Mouse (Mus musculus) G1E (cell line): Measurements from ENCODE around the gene Actr1b. TPM values are rescaled to one million over a fixed set of nuclear protein-coding genes. Genes with fewer than 3 reads are reported as not detected.

Experiments used
- ATAC-seq: 2 replicates; pipeline ENCODE4 v1.8.0; 2016; ENCODE audit warnings: mild to moderate bottlenecking; ENCODE audit not compliant: insufficient number of reproducible peaks, poor library complexity, low FRiP score, severe bottlenecking; ENCODE audit errors: extremely low read depth
- DNase-seq: peaks from one replicate; pipeline ENCODE4 v3.0.0; 2012; ENCODE audit warnings: low spot score
- H3K27me3 ChIP-seq: 2 replicates; pipeline ENCODE4 v1.6.1; 2012; ENCODE audit warnings: mild to moderate bottlenecking, low read length, inconsistent platforms; ENCODE audit not compliant: insufficient read depth
- H3K36me3 ChIP-seq: replicated peaks from 2 replicates; pipeline ENCODE3; 2012; ENCODE audit warnings: mild to moderate bottlenecking, inconsistent platforms
- H3K4me1 ChIP-seq: 2 replicates; pipeline ENCODE4 v1.6.1; 2012; ENCODE audit warnings: low read depth, low read length, inconsistent platforms, mixed read lengths; ENCODE audit not compliant: insufficient read depth
- H3K4me3 ChIP-seq: 2 replicates; pipeline ENCODE4 v1.5.1; 2012; ENCODE audit warnings: low read depth, mild to moderate bottlenecking, inconsistent platforms, low read length, moderate library complexity, mixed read lengths
- H3K9me3 ChIP-seq: replicated peaks from 2 replicates; pipeline ENCODE4 v1.6.1; 2012; ENCODE audit warnings: inconsistent platforms
- CTCF ChIP-seq: IDR thresholded peaks from 2 replicates; pipeline ENCODE4 v1.5.1; 2012; ENCODE audit warnings: low read depth, low read length, inconsistent platforms, mixed read lengths
- GATA1 ChIP-seq: IDR thresholded peaks from 2 replicates; pipeline ENCODE4 v1.6.1; 2012; ENCODE audit warnings: borderline replicate concordance, low read length, inconsistent platforms, mixed read lengths
- GATA2 ChIP-seq: IDR thresholded peaks from 2 replicates; pipeline ENCODE4 v1.6.1; 2012; ENCODE audit warnings: low read depth, low read length, inconsistent platforms, borderline replicate concordance
- POLR2AphosphoS5 ChIP-seq: IDR thresholded peaks from 2 replicates; pipeline ENCODE4 v1.6.1; 2012; ENCODE audit warnings: low read depth, low read length, inconsistent platforms; ENCODE audit not compliant: insufficient replicate concordance
- TAL1 ChIP-seq: conservative IDR thresholded peaks from 2 replicates; pipeline ENCODE4 v1.6.1; 2012; ENCODE audit warnings: low read depth, low read length, inconsistent platforms, mixed read lengths
- polyA plus RNA-seq: library from polyadenylated mRNA; stranded (reverse); fragments of >175 nt; gene quantifications from 2 replicates; pipeline ENCODE4 v1.2.3, GENCODE M21; 2012
- total RNA-seq, 2 experiments: library from RNA; stranded (forward) in 1 of 2; stranded (reverse) in 1 of 2; fragments of 200-1000 nt in 1 of 2; fragments of >200 nt in 1 of 2; fragmentation: Nextera tagmentation in 1 of 2; gene quantifications; 2 replicates each; pipeline ENCODE4 v1.2.3; 2014 to 2017

Actr1b gene
- total and polyA plus RNA-seq, 3 experiments, result 50.8 to 87.4 (median 68.0) TPM

DNA sequence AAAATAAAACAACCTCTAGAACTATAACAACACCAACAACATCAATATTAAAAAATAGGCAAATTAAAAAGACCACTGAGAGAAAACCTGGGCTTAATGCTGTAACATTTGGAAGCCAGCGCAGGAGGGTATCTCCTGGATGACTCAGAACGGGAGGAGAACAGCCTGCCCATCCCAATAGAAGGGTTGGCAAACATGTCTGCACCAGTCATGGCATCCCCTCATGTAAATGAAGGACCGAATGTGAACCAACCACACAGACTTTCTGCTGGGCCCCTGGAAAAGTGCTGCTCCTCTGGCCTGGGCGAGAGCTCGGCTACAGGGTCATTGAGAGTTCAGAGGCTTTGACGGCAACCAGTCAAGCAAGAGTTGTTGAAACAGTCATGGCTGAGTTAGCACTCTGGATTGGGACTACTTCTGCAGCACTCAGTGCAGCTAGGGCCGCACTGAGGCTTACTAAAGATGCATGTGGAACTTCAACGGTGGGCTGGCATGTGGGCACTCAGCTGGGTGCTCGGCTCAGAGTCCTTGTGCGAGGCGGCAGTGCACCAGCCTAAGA lies 49.0 kb downstream of the Actr1b start:
- ATAC-seq (no peak), DNase-seq (no peak)
- Histone ChIP-seq H3K27me3 (peaks cover 20% of the 10 kb centered on the region), H3K36me3 (no peaks in the 10 kb centered on the region), H3K4me3 (no peak overlapping the region), H3K9me3 (no peaks in the 10 kb centered on the region), H3K4me1 (peaks cover 12% of the 10 kb centered on the region)
- TF ChIP-seq GATA1 (no peak), CTCF (no peak), TAL1 (no peak), POLR2AphosphoS5 (no peak), GATA2 (no peak)

DNA sequence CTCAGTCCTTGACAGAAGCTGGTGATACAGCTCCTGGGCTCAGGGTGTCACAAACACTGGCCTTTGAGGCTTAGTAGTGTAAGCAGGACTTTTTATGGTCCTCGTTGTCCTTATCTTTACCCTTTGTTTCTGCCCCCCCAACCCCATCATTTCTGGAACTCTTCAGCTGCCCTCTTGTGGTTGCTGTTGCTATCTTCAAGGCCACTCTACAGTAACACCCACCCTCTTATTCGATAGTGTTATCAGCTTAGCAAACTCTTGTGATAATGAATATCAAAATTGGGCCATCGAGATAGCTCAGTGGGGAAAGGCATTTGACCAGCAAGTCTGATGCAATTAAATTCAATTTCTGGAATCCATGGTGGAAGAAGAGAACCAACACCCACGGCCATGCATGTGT lies 49.8 kb downstream of the Actr1b start:
- no peaks in the 10 kb centered on the region for H3K9me3 ChIP-seq
- H3K4me1 ChIP-seq, result peaks cover 12% of the 10 kb centered on the region
- ATAC-seq (no peak), DNase-seq (no peak)
- TF ChIP-seq GATA1, result no peak
- no peak for TF ChIP-seq GATA2
- TF ChIP-seq POLR2AphosphoS5, result no peak
- TF ChIP-seq TAL1, result no peak
- no peak for TF ChIP-seq CTCF
- H3K4me3 ChIP-seq, result no peak overlapping the region
- H3K36me3 ChIP-seq, result no peaks in the 10 kb centered on the region
- peaks cover 13% of the 10 kb centered on the region for H3K27me3 ChIP-seq

DNA sequence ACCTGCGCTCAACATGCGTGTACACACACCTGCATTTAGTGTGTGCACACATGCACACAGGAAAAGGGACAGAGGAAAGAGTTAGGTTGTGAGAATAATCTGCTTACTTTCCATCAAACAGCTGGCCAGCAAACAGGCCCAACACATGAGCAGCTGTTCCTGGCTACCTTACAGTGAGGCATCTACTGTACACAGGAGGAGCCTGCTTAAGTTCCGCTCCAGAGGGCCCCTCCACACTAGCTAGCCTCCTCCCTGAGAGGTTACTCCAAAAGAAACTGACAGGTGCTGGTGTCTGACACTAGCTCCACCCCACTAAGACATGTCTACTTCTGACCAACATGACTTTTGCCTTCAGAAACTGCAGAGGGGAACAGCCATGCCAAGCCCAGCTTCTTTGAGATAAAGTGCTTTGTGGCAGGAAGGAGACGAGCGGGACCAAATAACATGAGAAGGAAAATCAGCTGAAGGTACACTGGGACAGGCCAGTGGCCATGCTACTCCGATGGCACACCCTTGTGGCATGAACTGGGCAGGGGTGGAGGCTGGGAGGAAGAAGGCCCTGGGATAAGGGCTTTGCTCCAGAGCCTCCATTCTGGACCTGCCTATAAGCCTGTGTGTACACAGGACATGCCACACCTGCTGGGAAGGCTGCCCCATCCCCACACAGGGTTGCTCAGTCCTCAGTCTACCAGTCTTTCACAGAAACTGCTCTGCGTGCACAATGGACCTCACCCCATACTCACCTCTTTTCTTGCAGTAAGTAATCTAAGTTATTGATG lies 55.4 kb downstream of the Actr1b start:
- TF ChIP-seq GATA1, result no peak
- no peak for TF ChIP-seq TAL1
- TF ChIP-seq CTCF, result no peak
- no peak for TF ChIP-seq POLR2AphosphoS5
- no peak for TF ChIP-seq GATA2
- peaks cover 17% of the 10 kb centered on the region for H3K27me3 ChIP-seq
- no peaks in the 10 kb centered on the region for H3K36me3 ChIP-seq
- no peak overlapping the region for H3K4me3 ChIP-seq
- H3K9me3 ChIP-seq, result no peaks in the 10 kb centered on the region
- DNase-seq (no peak), ATAC-seq (no peak)
- no peaks in the 10 kb centered on the region for H3K4me1 ChIP-seq

DNA sequence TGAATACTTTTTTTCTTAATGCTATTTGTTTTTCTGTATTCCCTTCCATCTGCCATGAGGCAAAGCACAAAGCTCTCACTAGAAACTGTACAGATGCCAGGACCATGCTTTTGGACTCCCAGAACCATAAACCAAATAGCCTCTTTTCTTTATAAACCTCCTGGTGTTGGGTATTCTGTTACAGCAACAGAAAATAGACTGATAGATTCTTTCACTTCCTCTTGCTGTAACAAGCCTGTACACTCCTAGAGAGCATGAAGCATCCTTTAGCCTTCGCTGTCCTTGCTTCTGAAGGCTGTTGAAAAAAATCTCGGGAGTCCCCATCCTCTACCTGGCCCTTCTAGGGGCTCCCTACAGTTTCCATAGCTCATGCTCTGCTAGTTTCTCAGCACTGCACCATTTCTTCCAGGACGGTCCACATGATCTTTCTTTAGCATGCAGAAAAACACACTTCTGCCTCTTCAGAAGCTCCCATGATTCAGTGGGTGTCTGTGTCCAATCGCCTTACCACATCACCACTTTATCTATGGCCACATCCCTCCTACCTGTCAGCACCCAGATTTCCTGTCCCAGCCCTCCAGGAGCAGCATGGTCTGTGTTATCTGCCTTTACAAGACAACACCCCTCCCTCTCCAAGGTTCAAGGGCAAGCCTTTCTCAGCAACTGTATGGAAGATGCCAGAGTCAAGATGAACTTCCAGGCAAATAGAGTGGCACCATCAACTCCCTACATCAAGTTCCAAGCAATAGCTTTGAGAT lies 56.4 kb downstream of the Actr1b start:
- ATAC-seq, result no peak
- H3K27me3 ChIP-seq, result peaks cover 17% of the 10 kb centered on the region
- no peaks in the 10 kb centered on the region for H3K4me1 ChIP-seq
- DNase-seq, result no peak
- TF ChIP-seq POLR2AphosphoS5, result no peak
- no peak for TF ChIP-seq CTCF
- no peak for TF ChIP-seq GATA1
- TF ChIP-seq TAL1, result no peak
- no peak for TF ChIP-seq GATA2
- no peaks in the 10 kb centered on the region for H3K36me3 ChIP-seq
- H3K9me3 ChIP-seq, result no peaks in the 10 kb centered on the region
- H3K4me3 ChIP-seq, result no peak overlapping the region

DNA sequence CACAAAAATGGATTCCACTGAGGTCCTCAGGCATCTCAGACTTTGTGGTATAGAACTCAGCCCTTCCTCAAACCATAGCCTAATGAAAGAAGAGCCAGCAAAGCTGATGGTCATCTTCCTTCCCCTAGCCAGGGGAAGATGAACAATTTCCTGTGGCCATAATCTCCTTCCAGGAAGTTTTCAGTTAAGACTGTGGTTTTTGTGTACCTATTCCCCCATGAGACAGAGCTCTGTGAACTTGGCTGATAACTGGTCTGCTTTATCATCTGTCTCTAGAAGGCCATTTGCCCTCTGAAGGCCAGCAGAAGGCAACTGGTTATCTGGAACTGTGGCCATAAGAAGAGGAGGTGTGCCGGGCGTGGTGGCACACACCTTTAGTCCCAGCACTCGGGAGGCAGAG lies 58.0 kb downstream of the Actr1b start:
- Histone ChIP-seq H3K9me3 (no peaks in the 10 kb centered on the region), H3K36me3 (no peaks in the 10 kb centered on the region), H3K4me1 (no peaks in the 10 kb centered on the region), H3K27me3 (peaks cover 17% of the 10 kb centered on the region), H3K4me3 (no peak overlapping the region)
- no peak for ATAC-seq
- no peak for DNase-seq
- no peak for TF ChIP-seq CTCF
- TF ChIP-seq GATA2, result no peak
- TF ChIP-seq GATA1, result no peak
- no peak for TF ChIP-seq TAL1
- no peak for TF ChIP-seq POLR2AphosphoS5

DNA sequence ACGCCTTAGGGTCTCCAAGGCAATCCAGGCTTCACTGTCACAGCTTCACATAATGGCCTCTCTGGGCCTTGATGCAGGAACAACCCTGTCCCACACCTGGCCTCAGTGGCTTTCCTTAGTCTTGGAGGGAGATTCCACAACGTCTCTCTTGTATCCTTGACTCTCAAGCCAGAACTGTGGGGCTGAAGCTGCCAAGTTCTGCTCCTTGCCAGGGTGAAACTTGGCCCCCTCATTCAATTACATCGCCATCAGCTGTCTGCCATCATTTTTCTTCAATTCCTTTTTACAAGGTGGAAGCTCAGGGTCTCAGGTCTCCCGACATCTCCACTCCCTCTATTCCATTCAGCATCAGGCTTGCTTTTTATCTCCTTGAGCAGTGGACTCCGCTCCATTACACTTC lies 59.2 kb downstream of the Actr1b start:
- DNase-seq, result no peak
- Histone ChIP-seq H3K4me3 (no peak overlapping the region), H3K36me3 (no peaks in the 10 kb centered on the region), H3K9me3 (no peaks in the 10 kb centered on the region), H3K27me3 (peaks cover 23% of the 10 kb centered on the region), H3K4me1 (no peaks in the 10 kb centered on the region)
- no peak for ATAC-seq
- TF ChIP-seq TAL1 (no peak), GATA1 (no peak), POLR2AphosphoS5 (no peak), CTCF (no peak), GATA2 (no peak)

Other genes starting within 250 kb of the Actr1b start
- gene Cnnm4, start 242.8 kb downstream of the Actr1b start, total RNA-seq (2014; fragmentation: Nextera tagmentation), result 6.7 and 8.6 TPM in 2 replicates
- gene Cnnm4, start 242.8 kb downstream of the Actr1b start, total RNA-seq (2017), result 3.9 and 4.5 TPM in 2 replicates
- gene Cnnm4, start 242.8 kb downstream of the Actr1b start, polyA plus RNA-seq, result 2.4 and 3.1 TPM in 2 replicates
- 22.2 and 28.2 TPM in 2 replicates for gene Cnnm3, start 202.6 kb downstream of the Actr1b start, total RNA-seq (2014; fragmentation: Nextera tagmentation)
- 7.5 and 8.8 TPM in 2 replicates for gene Cnnm3, start 202.6 kb downstream of the Actr1b start, total RNA-seq (2017)
- gene Cnnm3, start 202.6 kb downstream of the Actr1b start, polyA plus RNA-seq, result 31.1 and 39.0 TPM in 2 replicates
- gene Ankrd23, start 177.5 kb downstream of the Actr1b start, total RNA-seq (2014; fragmentation: Nextera tagmentation), result 12.0 and 14.2 TPM in 2 replicates
- gene Ankrd23, start 177.5 kb downstream of the Actr1b start, total RNA-seq (2017), result 14.8 and 16.6 TPM in 2 replicates
- 9.1 and 10.9 TPM in 2 replicates for gene Ankrd23, start 177.5 kb downstream of the Actr1b start, polyA plus RNA-seq
- not detected in 2 replicates for gene Gm42417, start 175.0 kb downstream of the Actr1b start, total RNA-seq (2014; fragmentation: Nextera tagmentation)
- gene Gm42417, start 175.0 kb downstream of the Actr1b start, total RNA-seq (2017), result not detected in 2 replicates
- 0.15 and 0.25 TPM in 2 replicates for gene Gm42417, start 175.0 kb downstream of the Actr1b start, polyA plus RNA-seq
- 9.9 and 15.7 TPM in 2 replicates for gene Ankrd39, start 167.0 kb downstream of the Actr1b start, total RNA-seq (2014; fragmentation: Nextera tagmentation)
- gene Ankrd39, start 167.0 kb downstream of the Actr1b start, total RNA-seq (2017), result 11.9 and 12.3 TPM in 2 replicates
- gene Ankrd39, start 167.0 kb downstream of the Actr1b start, polyA plus RNA-seq, result 15.7 and 17.3 TPM in 2 replicates
- gene Sema4c, start 156.1 kb downstream of the Actr1b start, total RNA-seq (2014; fragmentation: Nextera tagmentation), result not detected in 2 replicates
- gene Sema4c, start 156.1 kb downstream of the Actr1b start, total RNA-seq (2017), result 0.17 and 0.87 TPM in 2 replicates
- gene Sema4c, start 156.1 kb downstream of the Actr1b start, polyA plus RNA-seq, result not detected in 2 replicates
- not detected in 2 replicates for gene Fam178b, start 31.2 kb downstream of the Actr1b start, total RNA-seq (2014; fragmentation: Nextera tagmentation)
- 0.12 TPM in 1 of 2 replicates, not detected in the other for gene Fam178b, start 31.2 kb downstream of the Actr1b start, total RNA-seq (2017)
- gene Fam178b, start 31.2 kb downstream of the Actr1b start, polyA plus RNA-seq, result not detected in 2 replicates
- 295 and 316 TPM in 2 replicates for gene Cox5b, start 23.0 kb downstream of the Actr1b start, total RNA-seq (2014; fragmentation: Nextera tagmentation)
- 516 and 777 TPM in 2 replicates for gene Cox5b, start 23.0 kb downstream of the Actr1b start, total RNA-seq (2017)
- 1,994 and 2,669 TPM in 2 replicates for gene Cox5b, start 23.0 kb downstream of the Actr1b start, polyA plus RNA-seq
- gene 4933424G06Rik, start 4.3 kb downstream of the Actr1b start, total RNA-seq (2014; fragmentation: Nextera tagmentation), result 0.75 TPM in 1 of 2 replicates, not detected in the other
- 0.17 and 0.38 TPM in 2 replicates for gene 4933424G06Rik, start 4.3 kb downstream of the Actr1b start, total RNA-seq (2017)
- gene 4933424G06Rik, start 4.3 kb downstream of the Actr1b start, polyA plus RNA-seq, result not detected in 2 replicates
- gene Zap70, start 47.4 kb upstream of the Actr1b start, total RNA-seq (2014; fragmentation: Nextera tagmentation), result not detected in 2 replicates
- gene Zap70, start 47.4 kb upstream of the Actr1b start, total RNA-seq (2017), result not detected in 2 replicates
- gene Zap70, start 47.4 kb upstream of the Actr1b start, polyA plus RNA-seq, result 0.08 TPM in 1 of 2 replicates, not detected in the other
- 298 and 313 TPM in 2 replicates for gene Tmem131, start 229.2 kb upstream of the Actr1b start, total RNA-seq (2014; fragmentation: Nextera tagmentation)
- 50.2 and 51.0 TPM in 2 replicates for gene Tmem131, start 229.2 kb upstream of the Actr1b start, total RNA-seq (2017)
- 98.2 and 108 TPM in 2 replicates for gene Tmem131, start 229.2 kb upstream of the Actr1b start, polyA plus RNA-seq